Mouse (Mus musculus) stomach, embryonic 14.5 days (tissue): ENCODE measurements around the gene Pqlc3. TPM values are rescaled to one million over a fixed set of nuclear protein-coding genes. Genes with fewer than 3 reads are reported as not detected.
A peak's percentile ranks its signal among the peaks of the same experiment; 100 is the strongest.

Experiments
- ATAC-seq: fragments of 200-750 bp; cut with Nextera tagmentation; 2 replicates; pipeline ENCODE4 v1.8.0; 2017; ENCODE audit warnings: low read depth, moderate TSS enrichment; ENCODE audit not compliant: insufficient number of reproducible peaks, insufficient read depth, low FRiP score
- H3K27ac ChIP-seq: fragments of 300-500 bp; sonication (generic); 2 replicates; pipeline ENCODE4 v1.5.1; 2014; ENCODE audit warnings: mild to moderate bottlenecking, low read length, moderate library complexity, mixed read lengths
- H3K27me3 ChIP-seq: fragments of 300-500 bp; sonication (generic); 2 replicates; pipeline ENCODE4 v1.6.1; 2014; ENCODE audit warnings: low read length, control low read depth, mixed read lengths; ENCODE audit not compliant: control insufficient read depth, insufficient read depth
- H3K36me3 ChIP-seq: fragments of 300-500 bp; sonication (generic); 2 replicates; pipeline ENCODE4 v1.6.1; 2014; ENCODE audit warnings: mild to moderate bottlenecking, control low read depth, low read length, moderate library complexity, mixed read lengths; ENCODE audit not compliant: control insufficient read depth, insufficient read depth
- H3K4me1 ChIP-seq: fragments of 300-500 bp; sonication (generic); 2 replicates; pipeline ENCODE4 v1.6.1; 2014; ENCODE audit warnings: low read length, control low read depth, mixed read lengths; ENCODE audit not compliant: control insufficient read depth, insufficient read depth
- H3K4me2 ChIP-seq: fragments of 300-500 bp; sonication (generic); replicated peaks from 2 replicates; pipeline ENCODE4 v1.6.1; 2014; ENCODE audit warnings: low read depth, low read length, control low read depth
- H3K4me3 ChIP-seq: fragments of 300-500 bp; sonication (generic); 2 replicates; pipeline ENCODE4 v1.5.1; 2014; ENCODE audit warnings: low read depth, low read length, control low read depth
- H3K9ac ChIP-seq: fragments of 300-500 bp; sonication (generic); replicated peaks from 2 replicates; pipeline ENCODE4 v1.6.1; 2014; ENCODE audit warnings: low read depth, mild to moderate bottlenecking, control low read depth, low read length, moderate library complexity, mixed read lengths
- H3K9me3 ChIP-seq: fragments of 300-500 bp; sonication (generic); 2 replicates; pipeline ENCODE4 v1.6.1; 2016; ENCODE audit warnings: low read depth, low read length, control low read depth; ENCODE audit not compliant: control insufficient read depth
- WGBS: fragments of 180-500 bp; shearing (Covaris S2); extraction: QIAGEN DNeasy Blood & Tissue Kit; methylation state at CpG from one replicate; pipeline ENCODE4 v1.1.7; 2014; 5-methylcytosine and 5-hydroxymethylcytosine counted together
- polyA plus RNA-seq: library from polyadenylated mRNA; unstranded; fragments of >200 nt; fragmentation: Nextera tagmentation; extraction: Ambion mirVana; gene quantifications from 2 replicates; pipeline ENCODE4 v1.2.1, GENCODE M21; 2014

The Pqlc3 gene
- polyA plus RNA-seq, 1 experiment from 2014 or later: 8.3 TPM

GRCm38 (mm10) chr12:17015711-17016110, 15.5 kb upstream of the Pqlc3 start:
- Histone ChIP-seq H3K9ac (no peak overlapping the region), H3K27me3 (no peaks in the 10 kb centered on the region), H3K27ac (no peak overlapping the region), H3K4me3 (no peak overlapping the region), H3K36me3 (no peaks in the 10 kb centered on the region), H3K4me1 (peaks cover 4% of the 10 kb centered on the region; the same call in 1 of the 2 replicates), H3K4me2 (no peak overlapping the region), H3K9me3 (no peaks in the 10 kb centered on the region)
- 63% methylated on average over 2 of the region's 2 CpGs for WGBS
- ATAC-seq: no peak

GRCm38 (mm10) chr12:17012067-17012899, 12.1 kb upstream of the Pqlc3 start:
- no peak overlapping the region for H3K27ac ChIP-seq
- H3K27me3 ChIP-seq: no peaks in the 10 kb centered on the region
- 82% methylated on average over 2 of the region's 2 CpGs for WGBS
- ATAC-seq: peak; percentile 38; the same call in 1 of the 2 replicates
- no peak overlapping the region for H3K4me3 ChIP-seq
- H3K9ac ChIP-seq: no peak overlapping the region
- no peaks in the 10 kb centered on the region for H3K9me3 ChIP-seq
- no peak overlapping the region for H3K4me2 ChIP-seq
- H3K36me3 ChIP-seq: no peaks in the 10 kb centered on the region
- peaks cover 4% of the 10 kb centered on the region; the same call in 1 of the 2 replicates for H3K4me1 ChIP-seq

- Histone ChIP-seq H3K9me3 (no peaks in the 10 kb centered on the region), H3K4me1 (peaks cover 4% of the 10 kb centered on the region; the same call in 1 of the 2 replicates), H3K36me3 (no peaks in the 10 kb centered on the region), H3K4me2 (peak within 1 kb of the TSS; percentile 54), H3K4me3 (peak within 1 kb of the TSS; percentile 38), H3K27ac (no peak within 1 kb of the TSS), H3K9ac (no peak within 1 kb of the TSS), H3K27me3 (no peaks in the 10 kb centered on the region)
- peak; percentile 57; the same call in 1 of the 2 replicates for ATAC-seq
- 8% methylated on average over 29 of the region's 29 CpGs for WGBS
Measured at GRCm38 (mm10) chr12:17011100-17011870, 11.1 kb upstream of the Pqlc3 start, which contains the start of gene 2410004P03Rik. 2410004P03Rik (minus strand) TSS chr12:17011727.

- H3K4me2 ChIP-seq: no peak overlapping the region
- H3K27me3 ChIP-seq: no peaks in the 10 kb centered on the region
- no peak overlapping the region for H3K4me3 ChIP-seq
- no peaks in the 10 kb centered on the region for H3K9me3 ChIP-seq
- peaks cover 4% of the 10 kb centered on the region; the same call in 1 of the 2 replicates for H3K4me1 ChIP-seq
- 93% methylated on average over 6 of the region's 6 CpGs for WGBS
- H3K9ac ChIP-seq: no peak overlapping the region
- no peak overlapping the region for H3K27ac ChIP-seq
- no peaks in the 10 kb centered on the region for H3K36me3 ChIP-seq
- ATAC-seq: no peak
Measured at GRCm38 (mm10) chr12:17009466-17009865, 9.3 kb upstream of the Pqlc3 start.

GRCm38 (mm10) chr12:17001211-17001610, 1.0 kb upstream of the Pqlc3 start:
- no peaks in the 10 kb centered on the region for H3K36me3 ChIP-seq
- no peak overlapping the region for H3K4me3 ChIP-seq
- no peak overlapping the region for H3K4me2 ChIP-seq
- no peaks in the 10 kb centered on the region for H3K9me3 ChIP-seq
- no peak overlapping the region for H3K9ac ChIP-seq
- ATAC-seq: no peak
- 0 out of 2 replicates have a peak, but pooled peaks cover 4% of the 10 kb centered on the region for H3K27me3 ChIP-seq
- peaks cover 9% of the 10 kb centered on the region; the same call in 1 of the 2 replicates for H3K4me1 ChIP-seq
- 57% methylated on average over 4 of the region's 4 CpGs for WGBS
- H3K27ac ChIP-seq: no peak overlapping the region

GRCm38 (mm10) chr12:17000628-17001027, 420 bp upstream of the Pqlc3 start:
- no peaks in the 10 kb centered on the region for H3K36me3 ChIP-seq
- H3K27me3 ChIP-seq: 0 out of 2 replicates have a peak, but pooled peaks cover 4% of the 10 kb centered on the region
- no peak overlapping the region for H3K27ac ChIP-seq
- WGBS: 51% methylated on average over 6 of the region's 6 CpGs
- peaks cover 9% of the 10 kb centered on the region; the same call in 1 of the 2 replicates for H3K4me1 ChIP-seq
- no peak overlapping the region for H3K4me3 ChIP-seq
- no peaks in the 10 kb centered on the region for H3K9me3 ChIP-seq
- ATAC-seq: no peak
- H3K4me2 ChIP-seq: no peak overlapping the region; the same call in 1 of the 2 replicates
- H3K9ac ChIP-seq: no peak overlapping the region

GRCm38 (mm10) chr12:16999146-16999545, 1.1 kb downstream of the Pqlc3 start:
- Histone ChIP-seq H3K27me3 (0 out of 2 replicates have a peak, but pooled peaks cover 4% of the 10 kb centered on the region), H3K27ac (no peak overlapping the region), H3K4me3 (peak overlapping the region; percentile 56), H3K4me1 (peaks cover 9% of the 10 kb centered on the region; the same call in 1 of the 2 replicates), H3K4me2 (peak overlapping the region; percentile 87), H3K9me3 (no peaks in the 10 kb centered on the region), H3K9ac (peak overlapping the region; percentile 30; the same call in 1 of the 2 replicates), H3K36me3 (no peaks in the 10 kb centered on the region)
- ATAC-seq: no peak; the same call in 1 of the 2 replicates
- 5% methylated on average over 10 of the region's 10 CpGs for WGBS

GRCm38 (mm10) chr12:16996886-16997462, 3.2 kb downstream of the Pqlc3 start:
- Histone ChIP-seq H3K9me3 (no peaks in the 10 kb centered on the region), H3K27ac (no peak overlapping the region), H3K4me3 (no peak overlapping the region), H3K4me1 (peaks cover 9% of the 10 kb centered on the region; the same call in 1 of the 2 replicates), H3K36me3 (no peaks in the 10 kb centered on the region; the same call in 1 of the 2 replicates), H3K27me3 (0 out of 2 replicates have a peak, but pooled peaks cover 4% of the 10 kb centered on the region), H3K9ac (no peak overlapping the region), H3K4me2 (no peak overlapping the region)
- 92% methylated on average over 5 of the region's 5 CpGs for WGBS
- ATAC-seq: no peak
